Mouse (Mus musculus) embryonic facial prominence, embryonic 10.5 days (tissue): ENCODE measurements around the gene Kcp. TPM values are rescaled to one million over a fixed set of nuclear protein-coding genes. Genes with fewer than 3 reads are reported as not detected.

Source experiments
- DNase-seq: peaks from one replicate; pipeline ENCODE4 v3.0.0-alpha.2; 2017; ENCODE audit warnings: low spot score
- H3K27ac ChIP-seq: fragments of 300-500 bp; sonication (generic); replicated peaks from 2 replicates; pipeline ENCODE4 v1.5.1; 2016; ENCODE audit warnings: mild to moderate bottlenecking
- H3K27me3 ChIP-seq: fragments of 300-500 bp; sonication (generic); replicated peaks from 2 replicates; pipeline ENCODE4 v1.6.1; 2016; ENCODE audit warnings: low read depth, mild to moderate bottlenecking; ENCODE audit not compliant: poor library complexity, severe bottlenecking
- H3K36me3 ChIP-seq: fragments of 300-500 bp; sonication (generic); replicated peaks from 2 replicates; pipeline ENCODE4 v1.6.1; 2016; ENCODE audit warnings: mild to moderate bottlenecking, moderate library complexity
- H3K4me1 ChIP-seq: fragments of 300-500 bp; sonication (generic); 2 replicates; pipeline ENCODE4 v1.6.1; 2016
- H3K4me3 ChIP-seq: fragments of 300-500 bp; sonication (generic); 2 replicates; pipeline ENCODE4 v1.5.1; 2016; ENCODE audit warnings: mild to moderate bottlenecking, moderate library complexity
- H3K9me3 ChIP-seq: fragments of 300-500 bp; sonication (generic); 2 replicates; pipeline ENCODE4 v1.6.1; 2016; ENCODE audit warnings: mild to moderate bottlenecking
- WGBS: fragments of 180-500 bp; shearing (Covaris S2); methylation state at CpG from one replicate; pipeline ENCODE4 v1.1.7; 2016; 5-methylcytosine and 5-hydroxymethylcytosine counted together
- polyA plus RNA-seq: library from polyadenylated mRNA; unstranded; fragments of >200 nt; fragmentation: Nextera tagmentation; extraction: Ambion mirVana; gene quantifications from 2 replicates; pipeline ENCODE4 v1.2.1, GENCODE M21; 2016

Gene Kcp
- polyA plus RNA-seq, 1 experiment from 2014 or later: 21.2 TPM

DNA sequence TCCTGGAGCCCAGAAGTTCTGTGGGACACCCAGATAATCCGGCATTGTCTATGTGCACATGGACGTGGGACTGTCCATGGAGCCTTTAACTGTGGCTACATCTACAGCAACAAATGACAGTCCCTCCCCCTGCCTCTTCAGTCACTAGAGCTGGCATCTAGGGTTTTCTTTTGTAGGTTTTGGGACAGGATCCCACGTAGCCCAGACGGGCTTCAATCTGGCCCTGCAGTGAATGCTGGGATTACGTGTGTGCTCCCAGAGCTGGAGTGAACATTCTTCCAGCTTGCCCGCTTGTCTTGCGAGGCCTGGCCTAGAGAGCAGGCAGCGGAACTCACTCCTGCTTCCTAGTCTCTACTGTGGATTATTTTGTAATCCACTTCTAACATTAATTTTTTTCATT lies 82.6 kb downstream of the Kcp start:
- H3K9me3 ChIP-seq: no peaks in the 10 kb centered on the region
- no peak overlapping the region for H3K27ac ChIP-seq
- H3K4me3 ChIP-seq: no peak overlapping the region
- no peaks in the 10 kb centered on the region for H3K36me3 ChIP-seq
- WGBS: 86% methylated on average over 8 of the region's 8 CpGs
- no peak for DNase-seq
- H3K27me3 ChIP-seq: peaks cover 4% of the 10 kb centered on the region; the same call in 1 of the 2 replicates
- no peaks in the 10 kb centered on the region for H3K4me1 ChIP-seq

Other genes with a start within 250 kb of the Kcp start
- 35.3 and 39.9 TPM in 2 replicates for gene Hilpda, start 235.5 kb downstream of the Kcp start, polyA plus RNA-seq
- gene Fam71f2, start 228.4 kb downstream of the Kcp start, polyA plus RNA-seq: 0.25 and 0.34 TPM in 2 replicates
- gene Fam71f1, start 188.8 kb downstream of the Kcp start, polyA plus RNA-seq: not detected in 2 replicates
- gene Calu, start 159.9 kb downstream of the Kcp start, polyA plus RNA-seq: 228 and 237 TPM in 2 replicates
- 0.25 and 0.40 TPM in 2 replicates for gene Opn1sw, start 119.5 kb downstream of the Kcp start, polyA plus RNA-seq
- 18.6 and 23.1 TPM in 2 replicates for gene Ccdc136, start 111.6 kb downstream of the Kcp start, polyA plus RNA-seq
- gene Flnc, start 74.7 kb downstream of the Kcp start, polyA plus RNA-seq: 4.0 and 4.5 TPM in 2 replicates
- 206 and 207 TPM in 2 replicates for gene Atp6v1f, start 40.2 kb downstream of the Kcp start, polyA plus RNA-seq
- 0.28 TPM in 1 of 2 replicates, not detected in the other for gene Atp6v1fnb, start 36.5 kb downstream of the Kcp start, polyA plus RNA-seq
- 2.3 and 2.7 TPM in 2 replicates for gene Irf5, start 18.7 kb upstream of the Kcp start, polyA plus RNA-seq
- 124 and 125 TPM in 2 replicates for gene Tnpo3, start 101.9 kb upstream of the Kcp start, polyA plus RNA-seq
- gene Tspan33, start 186.3 kb upstream of the Kcp start, polyA plus RNA-seq: 6.0 and 7.4 TPM in 2 replicates
- 56.8 and 60.9 TPM in 2 replicates for gene Smo, start 227.6 kb upstream of the Kcp start, polyA plus RNA-seq